Mouse (Mus musculus): Measurements from ENCODE around the gene Rps18.

- TF ChIP-seq CTCF (IDR thresholded peaks at IDR 0.05; ENCODE audit: borderline replicate concordance, insufficient read depth, low read depth, low read length) = no peak
- no peak for TF ChIP-seq POLR2A (IDR thresholded peaks at IDR 0.05; ENCODE audit: borderline replicate concordance, insufficient read depth, low read length)
Observed at GRCm38 (mm10) chr17:33932970-33933369, 22.8 kb downstream of the Rps18 start.

Data from cerebellum, adult 2 months (tissue).